Mouse (Mus musculus) left cerebral cortex, postnatal 14 days (tissue): ENCODE results near the gene Cryba4. TPM values are rescaled to one million over a fixed set of nuclear protein-coding genes. Genes with fewer than 3 reads are reported as not detected.

Source experiments
- DNase-seq, 2 experiments: peaks; one replicate each; pipeline ENCODE4 v3.0.0; 2021 to 2022; ENCODE audit warnings: low spot score in 2 of 2, mixed read lengths in 1 of 2
- intact Hi-C: fragments of 180-260 bp; cut with DNase I; formaldehyde crosslinking; loops from one replicate; pipeline ENCODE4 v1.15.1; 2025
- total RNA-seq, 2 experiments: library from RNA; stranded (reverse); gene quantifications; 2 replicates each; pipeline ENCODE4 v1.2.3; 2021

Gene Cryba4
- total RNA-seq, 2 experiments from 2014 or later: 1.2 to 1.5 TPM

GRCm38 (mm10) chr5:112243539-112244274, 8.6 kb downstream of the Cryba4 start:
- no peak for DNase-seq
- intact Hi-C loops: loop anchor here (5.0 to 10.0 kb wide), 2 partner anchors 34 to 181 kb away; partner anchors contain the start of gene Tpst2

- DNase-seq: no peak
- intact Hi-C loops: loop anchor here (5.0 to 10.0 kb wide), 2 partner anchors 34 to 182 kb away; partner anchors contain the start of gene Tpst2
These were observed 9.3 kb downstream of the Cryba4 start for GRCm38 (mm10) chr5:112243041-112243440.

GRCm38 (mm10) chr5:112242361-112242778, 9.9 kb downstream of the Cryba4 start:
- intact Hi-C loops: loop anchor here (5.0 to 10.0 kb wide), 2 partner anchors 35 to 182 kb away; partner anchors contain the start of gene Tpst2
- no peak for DNase-seq

GRCm38 (mm10) chr5:112241849-112242248, 10.5 kb downstream of the Cryba4 start:
- intact Hi-C loops: loop anchor here (2.0 to 10.0 kb wide), 3 partner anchors 35 to 183 kb away; partner anchors contain the start of gene Tpst2
- no peak for DNase-seq

GRCm38 (mm10) chr5:112240761-112241160, 11.6 kb downstream of the Cryba4 start:
- intact Hi-C loops: loop anchor here (2.0 to 10.0 kb wide), 3 partner anchors 37 to 184 kb away; partner anchors contain the start of gene Tpst2
- DNase-seq: peak; percentile 93 to 94

- intact Hi-C loops: no loop called here
- DNase-seq: no peak
These were observed 13.4 kb downstream of the Cryba4 start for GRCm38 (mm10) chr5:112238781-112239482.

- intact Hi-C loops: no loop called here
- no peak for DNase-seq
These were observed 14.3 kb downstream of the Cryba4 start for GRCm38 (mm10) chr5:112237866-112238570.

- no peak for DNase-seq
- intact Hi-C loops: no loop called here
These were observed 14.9 kb downstream of the Cryba4 start for GRCm38 (mm10) chr5:112237439-112237838.

- intact Hi-C loops: no loop called here
- DNase-seq: no peak
These were observed 15.7 kb downstream of the Cryba4 start for GRCm38 (mm10) chr5:112236631-112237030.

GRCm38 (mm10) chr5:112235806-112236205, 16.5 kb downstream of the Cryba4 start:
- no peak for DNase-seq
- intact Hi-C loops: no loop called here

GRCm38 (mm10) chr5:112228240-112229076, 23.9 kb downstream of the Cryba4 start:
- peak; percentile 74 to 77 for DNase-seq
- intact Hi-C loops: no loop called here

- intact Hi-C loops: no loop called here
These were observed 24.4 kb downstream of the Cryba4 start for GRCm38 (mm10) chr5:112227898-112228239.

GRCm38 (mm10) chr5:112227354-112227753, 25.0 kb downstream of the Cryba4 start:
- intact Hi-C loops: no loop called here
- peak in 1 of 2 experiments; percentile 60 for DNase-seq

More at GRCm38 (mm10) chr5:112227898-112228239, 24.4 kb downstream of the Cryba4 start:
- DNase-seq: no peak

- intact Hi-C loops: no loop called here
- no peak for DNase-seq
These were observed 26.7 kb downstream of the Cryba4 start for GRCm38 (mm10) chr5:112225591-112225990.

- no peak for DNase-seq
- intact Hi-C loops: no loop called here
These were observed 32.1 kb downstream of the Cryba4 start for GRCm38 (mm10) chr5:112220203-112220602.

- intact Hi-C loops: no loop called here
- DNase-seq: no peak
These were observed 32.9 kb downstream of the Cryba4 start for GRCm38 (mm10) chr5:112219398-112219797.

- intact Hi-C loops: no loop called here
- no peak for DNase-seq
These were observed 33.6 kb downstream of the Cryba4 start for GRCm38 (mm10) chr5:112218679-112219078.

GRCm38 (mm10) chr5:112217031-112217430, 35.3 kb downstream of the Cryba4 start:
- intact Hi-C loops: no loop called here
- no peak for DNase-seq

- intact Hi-C loops: no loop called here
- DNase-seq: no peak
These were observed 36.0 kb downstream of the Cryba4 start for GRCm38 (mm10) chr5:112216335-112216734.
